Mouse (Mus musculus): ENCODE measurements around the gene Itga11.

Gene Itga11

GRCm38 (mm10) chr9:62677641-62678549, at the start of gene Itga11:
TSS of gene Itga11 (plus strand) at chr9:62677826.
- Histone ChIP-seq H3K36me3 (ENCODE audit: insufficient read depth, low read length) (no peaks in the 10 kb centered on the region), H3K9me3 (ENCODE audit: low read length) (no peaks in the 10 kb centered on the region)

GRCm38 (mm10) chr9:62630631-62631240, 46.9 kb upstream of the Itga11 start:
- Histone ChIP-seq H3K4me1 (replicated peaks; ENCODE audit: low read depth, low read length) (no peaks in the 10 kb centered on the region), H3K27me3 (ENCODE audit: insufficient read depth, low read length) (no peaks in the 10 kb centered on the region), H3K36me3 (ENCODE audit: insufficient read depth, low read length) (no peaks in the 10 kb centered on the region), H3K4me3 (replicated peaks; ENCODE audit: low read length) (no peak overlapping the region), H3K9me3 (ENCODE audit: low read length) (no peaks in the 10 kb centered on the region)
- TF ChIP-seq CTCF (conservative IDR thresholded peaks at IDR 0.05; ENCODE audit: low read length): no peak
- no peak for TF ChIP-seq NANOG (IDR thresholded peaks at IDR 0.05; ENCODE audit: borderline replicate concordance, low read length)
- TF ChIP-seq POU5F1 (IDR thresholded peaks at IDR 0.05; ENCODE audit: borderline replicate concordance, low read length): no peak

More at GRCm38 (mm10) chr9:62677641-62678549, at the start of gene Itga11:
- Histone ChIP-seq H3K4me3 (replicated peaks; ENCODE audit: low read length) (peak within 1 kb of the TSS; percentile 62), H3K4me1 (replicated peaks; ENCODE audit: low read depth, low read length) (peaks cover 27% of the 10 kb centered on the region), H3K27me3 (ENCODE audit: insufficient read depth, low read length) (peaks cover 70% of the 10 kb centered on the region)
- no peak for TF ChIP-seq NANOG (IDR thresholded peaks at IDR 0.05; ENCODE audit: borderline replicate concordance, low read length)
- TF ChIP-seq POU5F1 (IDR thresholded peaks at IDR 0.05; ENCODE audit: borderline replicate concordance, low read length): no peak
- TF ChIP-seq CTCF (conservative IDR thresholded peaks at IDR 0.05; ENCODE audit: low read length): no peak

GRCm38 (mm10) chr9:62632392-62632791, 45.2 kb upstream of the Itga11 start:
- Histone ChIP-seq H3K4me3 (replicated peaks; ENCODE audit: low read length) (no peak overlapping the region), H3K4me1 (replicated peaks; ENCODE audit: low read depth, low read length) (no peaks in the 10 kb centered on the region), H3K9me3 (ENCODE audit: low read length) (no peaks in the 10 kb centered on the region), H3K36me3 (ENCODE audit: insufficient read depth, low read length) (no peaks in the 10 kb centered on the region), H3K27me3 (ENCODE audit: insufficient read depth, low read length) (no peaks in the 10 kb centered on the region)
- TF ChIP-seq CTCF (conservative IDR thresholded peaks at IDR 0.05; ENCODE audit: low read length): no peak
- no peak for TF ChIP-seq NANOG (IDR thresholded peaks at IDR 0.05; ENCODE audit: borderline replicate concordance, low read length)
- TF ChIP-seq POU5F1 (IDR thresholded peaks at IDR 0.05; ENCODE audit: borderline replicate concordance, low read length): no peak

- Histone ChIP-seq H3K27me3 (ENCODE audit: insufficient read depth, low read length) (no peaks in the 10 kb centered on the region), H3K4me1 (replicated peaks; ENCODE audit: low read depth, low read length) (no peaks in the 10 kb centered on the region), H3K36me3 (ENCODE audit: insufficient read depth, low read length) (no peaks in the 10 kb centered on the region), H3K9me3 (ENCODE audit: low read length) (no peaks in the 10 kb centered on the region), H3K4me3 (replicated peaks; ENCODE audit: low read length) (no peak overlapping the region)
- TF ChIP-seq POU5F1 (IDR thresholded peaks at IDR 0.05; ENCODE audit: borderline replicate concordance, low read length) (no peak), NANOG (IDR thresholded peaks at IDR 0.05; ENCODE audit: borderline replicate concordance, low read length) (no peak), CTCF (conservative IDR thresholded peaks at IDR 0.05; ENCODE audit: low read length) (no peak)
Observed at GRCm38 (mm10) chr9:62638045-62638444, 39.6 kb upstream of the Itga11 start.

GRCm38 (mm10) chr9:62639686-62640085, 37.9 kb upstream of the Itga11 start:
- H3K4me1 ChIP-seq (replicated peaks; ENCODE audit: low read depth, low read length): no peaks in the 10 kb centered on the region
- H3K9me3 ChIP-seq (ENCODE audit: low read length): no peaks in the 10 kb centered on the region
- TF ChIP-seq POU5F1 (IDR thresholded peaks at IDR 0.05; ENCODE audit: borderline replicate concordance, low read length): no peak
- no peak for TF ChIP-seq NANOG (IDR thresholded peaks at IDR 0.05; ENCODE audit: borderline replicate concordance, low read length)
- TF ChIP-seq CTCF (conservative IDR thresholded peaks at IDR 0.05; ENCODE audit: low read length): no peak
- H3K36me3 ChIP-seq (ENCODE audit: insufficient read depth, low read length): no peaks in the 10 kb centered on the region
- H3K4me3 ChIP-seq (replicated peaks; ENCODE audit: low read length): no peak overlapping the region
- no peaks in the 10 kb centered on the region for H3K27me3 ChIP-seq (ENCODE audit: insufficient read depth, low read length)

- no peaks in the 10 kb centered on the region for H3K27me3 ChIP-seq (ENCODE audit: insufficient read depth, low read length)
- TF ChIP-seq CTCF (conservative IDR thresholded peaks at IDR 0.05; ENCODE audit: low read length) (no peak), POU5F1 (IDR thresholded peaks at IDR 0.05; ENCODE audit: borderline replicate concordance, low read length) (no peak), NANOG (IDR thresholded peaks at IDR 0.05; ENCODE audit: borderline replicate concordance, low read length) (no peak)
Observed at GRCm38 (mm10) chr9:62640188-62640587, 37.4 kb upstream of the Itga11 start.

GRCm38 (mm10) chr9:62645716-62646400, 31.8 kb upstream of the Itga11 start:
- TF ChIP-seq POU5F1 (IDR thresholded peaks at IDR 0.05; ENCODE audit: borderline replicate concordance, low read length) (no peak), NANOG (IDR thresholded peaks at IDR 0.05; ENCODE audit: borderline replicate concordance, low read length) (no peak), CTCF (conservative IDR thresholded peaks at IDR 0.05; ENCODE audit: low read length) (no peak)
- H3K36me3 ChIP-seq (ENCODE audit: insufficient read depth, low read length): no peaks in the 10 kb centered on the region
- no peaks in the 10 kb centered on the region for H3K27me3 ChIP-seq (ENCODE audit: insufficient read depth, low read length)
- H3K4me3 ChIP-seq (replicated peaks; ENCODE audit: low read length): no peak overlapping the region
- H3K4me1 ChIP-seq (replicated peaks; ENCODE audit: low read depth, low read length): no peaks in the 10 kb centered on the region
- H3K9me3 ChIP-seq (ENCODE audit: low read length): no peaks in the 10 kb centered on the region

More at GRCm38 (mm10) chr9:62640188-62640587, 37.4 kb upstream of the Itga11 start:
- H3K4me1 ChIP-seq (replicated peaks; ENCODE audit: low read depth, low read length): no peaks in the 10 kb centered on the region
- H3K4me3 ChIP-seq (replicated peaks; ENCODE audit: low read length): no peak overlapping the region
- no peaks in the 10 kb centered on the region for H3K9me3 ChIP-seq (ENCODE audit: low read length)
- H3K36me3 ChIP-seq (ENCODE audit: insufficient read depth, low read length): no peaks in the 10 kb centered on the region

- no peaks in the 10 kb centered on the region for H3K36me3 ChIP-seq (ENCODE audit: insufficient read depth, low read length)
- no peaks in the 10 kb centered on the region for H3K27me3 ChIP-seq (ENCODE audit: insufficient read depth, low read length)
- TF ChIP-seq POU5F1 (IDR thresholded peaks at IDR 0.05; ENCODE audit: borderline replicate concordance, low read length): no peak
- no peak for TF ChIP-seq NANOG (IDR thresholded peaks at IDR 0.05; ENCODE audit: borderline replicate concordance, low read length)
- TF ChIP-seq CTCF (conservative IDR thresholded peaks at IDR 0.05; ENCODE audit: low read length): no peak
- H3K4me1 ChIP-seq (replicated peaks; ENCODE audit: low read depth, low read length): no peaks in the 10 kb centered on the region
- H3K4me3 ChIP-seq (replicated peaks; ENCODE audit: low read length): no peak overlapping the region
- no peaks in the 10 kb centered on the region for H3K9me3 ChIP-seq (ENCODE audit: low read length)
Observed at GRCm38 (mm10) chr9:62646721-62647183, 30.9 kb upstream of the Itga11 start.

Data from E14TG2a.4 (cell line).